Mouse (Mus musculus) ES-E14 (cell line): Measurements from ENCODE around the gene Klhl25.

Source experiments
- CHD2 ChIP-seq: IDR thresholded peaks from 2 replicates; pipeline ENCODE4 v1.6.1; 2014; ENCODE audit warnings: mild to moderate bottlenecking, low read depth, low read length, inconsistent platforms
- HCFC1 ChIP-seq: IDR thresholded peaks from 2 replicates; pipeline ENCODE4 v1.6.1; 2012; ENCODE audit warnings: low read length, inconsistent platforms, borderline replicate concordance; ENCODE audit not compliant: insufficient read depth
- ZC3H11A ChIP-seq: IDR thresholded peaks from 2 replicates; pipeline ENCODE4 v1.6.1; 2012; ENCODE audit warnings: low read depth, mild to moderate bottlenecking, inconsistent platforms, low read length, borderline replicate concordance
- ZNF384 ChIP-seq: IDR thresholded peaks from 2 replicates; pipeline ENCODE4 v1.6.1; 2012; ENCODE audit warnings: low read depth, low read length, inconsistent platforms

GRCm38 (mm10) chr7:75859771-75860196 is 11.7 kb downstream of the Klhl25 start:
- TF ChIP-seq ZC3H11A (no peak), HCFC1 (no peak), CHD2 (no peak), ZNF384 (no peak)
